Mouse (Mus musculus): ENCODE measurements around the gene Elmsan1. TPM values are rescaled to one million over a fixed set of nuclear protein-coding genes. Genes with fewer than 3 reads are reported as not detected.

Elmsan1 gene
- total RNA-seq, 1 experiment from 2014 or later, result 18.7 TPM

DNA sequence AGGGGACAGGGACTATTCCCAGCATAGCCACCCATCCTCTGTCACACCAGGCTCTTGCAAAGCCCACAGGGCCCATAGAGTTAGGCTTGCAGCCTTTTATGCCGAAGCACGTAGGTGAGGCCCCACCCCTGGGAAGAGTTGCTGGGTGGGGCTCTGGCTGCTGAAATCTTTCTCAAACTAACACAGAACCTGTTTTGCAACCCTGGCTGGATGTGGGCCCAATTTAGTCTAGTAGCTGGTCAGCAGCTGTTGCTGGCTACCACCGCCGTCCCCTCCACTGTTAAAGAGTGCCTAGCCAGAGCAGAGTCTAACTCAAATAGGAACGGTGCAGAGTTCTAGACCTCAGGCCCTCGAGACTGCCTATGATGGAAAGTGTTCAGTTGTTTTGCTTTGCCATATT lies 43.8 kb downstream of the Elmsan1 start:
- peak; percentile 89 for DNase-seq

DNA sequence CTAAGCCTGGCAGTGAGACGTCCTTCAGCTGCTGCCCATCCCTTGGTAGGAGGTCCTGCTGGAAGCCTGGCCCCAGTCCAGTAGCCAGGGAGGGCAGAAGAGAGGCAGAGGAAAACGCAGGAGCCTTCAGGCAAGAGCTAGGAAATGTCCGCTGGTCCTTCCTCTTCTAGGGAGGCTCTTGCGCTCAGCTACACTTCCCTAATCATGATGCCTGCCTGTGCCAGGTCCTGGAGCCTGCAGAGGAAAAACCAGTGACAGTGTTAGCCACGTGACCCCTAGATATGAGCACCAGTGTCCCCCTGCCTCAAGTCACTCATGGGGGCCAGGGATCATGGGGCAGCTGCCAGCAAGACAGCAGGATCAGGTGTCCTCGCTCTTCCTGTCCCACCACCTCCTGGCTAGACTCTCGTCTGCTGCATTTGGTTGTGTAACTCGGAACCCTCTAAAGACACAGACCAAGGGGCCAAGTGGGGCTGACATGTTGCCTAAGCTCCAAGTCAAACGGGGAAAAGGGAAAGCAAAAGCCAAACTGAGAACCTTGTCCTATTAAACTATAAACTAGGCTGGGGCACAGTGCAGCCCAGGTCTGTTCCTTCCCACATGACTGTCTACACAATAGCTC lies 44.4 kb downstream of the Elmsan1 start:
- DNase-seq, result peak; percentile 86

GRCm38 (mm10) chr12:84173309-84173915 lies 45.3 kb downstream of the Elmsan1 start:
- DNase-seq, result no peak

DNA sequence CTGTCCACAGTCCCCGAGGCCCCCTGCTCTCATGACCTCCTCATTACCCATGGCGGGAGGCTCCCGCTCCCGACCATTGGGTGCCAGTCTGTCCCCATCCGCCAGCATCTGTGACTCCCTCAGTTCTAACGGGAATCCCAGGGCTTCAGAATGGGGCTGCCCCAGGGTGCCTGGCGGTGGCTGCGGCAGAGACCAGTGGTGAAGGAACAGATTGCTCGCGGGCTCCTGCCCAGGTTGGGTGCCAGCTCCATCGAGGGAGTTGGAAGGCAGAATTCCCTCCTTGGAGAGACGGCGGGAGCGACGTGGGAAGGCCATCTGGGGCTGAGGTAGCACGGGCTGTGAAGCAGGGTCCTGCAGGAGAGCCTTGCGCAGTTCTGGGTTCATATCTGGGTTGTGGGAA lies 45.8 kb downstream of the Elmsan1 start:
- DNase-seq, result no peak

- DNase-seq, result no peak
Measured at GRCm38 (mm10) chr12:84172216-84172615, 46.5 kb downstream of the Elmsan1 start.

GRCm38 (mm10) chr12:84170610-84171009 lies 48.1 kb downstream of the Elmsan1 start:
- DNase-seq, result no peak

GRCm38 (mm10) chr12:84165631-84166373 lies 52.9 kb downstream of the Elmsan1 start:
- peak; percentile 4 for DNase-seq

- no peak for DNase-seq
Measured at GRCm38 (mm10) chr12:84163586-84164110, 55.0 kb downstream of the Elmsan1 start.

GRCm38 (mm10) chr12:84163133-84163532 lies 55.5 kb downstream of the Elmsan1 start:
- peak; percentile 50 for DNase-seq

DNA sequence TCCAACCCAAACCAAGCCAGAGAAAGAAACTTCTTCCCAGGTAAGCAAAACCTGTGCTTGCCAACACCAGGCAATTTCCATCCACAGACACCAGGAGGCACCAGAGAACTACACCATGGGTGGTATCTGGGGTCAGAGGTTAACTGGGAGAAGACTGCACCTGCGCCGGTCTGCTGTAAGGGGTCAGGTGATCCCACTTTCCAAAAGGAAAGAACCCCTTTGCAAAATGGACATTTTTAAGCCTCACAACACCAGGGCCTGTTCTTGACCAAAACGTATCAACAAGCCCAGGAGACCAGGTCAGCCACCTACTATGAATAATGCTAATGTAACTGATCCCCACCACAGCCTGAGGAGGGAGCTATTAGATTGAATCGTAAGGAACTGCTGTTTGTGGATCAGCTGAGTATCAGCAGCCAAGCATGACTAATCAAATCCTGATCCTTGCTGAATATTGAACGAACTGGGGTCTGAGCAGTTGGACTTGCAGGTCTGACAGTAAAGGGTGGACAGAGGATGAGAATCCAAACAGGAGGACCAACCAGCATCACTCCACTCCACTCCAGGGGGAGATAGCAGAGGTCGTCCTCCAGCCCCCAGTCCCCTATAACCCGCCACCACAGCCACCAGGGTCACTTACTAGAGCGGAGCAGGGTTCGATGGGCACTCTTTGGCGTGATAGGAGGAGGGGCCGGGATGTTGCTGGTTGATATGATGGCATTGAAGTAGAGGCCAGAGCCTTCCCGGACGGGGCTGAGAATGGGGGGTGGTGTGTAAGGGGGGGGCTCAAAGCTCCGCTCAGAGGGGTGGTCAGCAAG lies 56.9 kb downstream of the Elmsan1 start:
- no peak for DNase-seq

- no peak for DNase-seq
Measured at GRCm38 (mm10) chr12:84161116-84161515, 57.6 kb downstream of the Elmsan1 start.

GRCm38 (mm10) chr12:84160491-84160890 lies 58.2 kb downstream of the Elmsan1 start:
- no peak for DNase-seq

DNA sequence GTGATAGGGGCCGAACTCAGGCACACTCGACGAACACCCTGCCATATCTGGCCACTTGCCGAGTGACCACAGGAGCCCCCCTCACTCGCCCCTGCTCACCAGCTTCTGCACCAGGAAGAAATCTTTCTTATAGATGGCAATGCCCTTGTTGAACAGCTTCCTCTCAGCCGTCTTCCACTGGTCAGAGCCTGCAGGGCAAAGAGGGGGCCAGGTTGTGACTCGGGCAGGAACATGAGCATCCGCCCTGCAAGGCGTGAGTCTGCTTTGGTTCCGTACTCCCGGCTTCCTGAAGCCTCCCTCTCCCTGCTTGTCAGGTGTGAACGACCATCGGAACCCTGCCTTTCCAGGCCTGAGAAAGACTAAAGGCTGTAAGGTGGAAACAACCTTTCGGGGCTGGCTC lies 60.5 kb downstream of the Elmsan1 start:
- DNase-seq, result no peak

GRCm38 (mm10) chr12:84156210-84156609 lies 62.5 kb downstream of the Elmsan1 start:
- no peak for DNase-seq

- DNase-seq, result no peak
Measured at GRCm38 (mm10) chr12:84155523-84155871, 63.2 kb downstream of the Elmsan1 start.

DNA sequence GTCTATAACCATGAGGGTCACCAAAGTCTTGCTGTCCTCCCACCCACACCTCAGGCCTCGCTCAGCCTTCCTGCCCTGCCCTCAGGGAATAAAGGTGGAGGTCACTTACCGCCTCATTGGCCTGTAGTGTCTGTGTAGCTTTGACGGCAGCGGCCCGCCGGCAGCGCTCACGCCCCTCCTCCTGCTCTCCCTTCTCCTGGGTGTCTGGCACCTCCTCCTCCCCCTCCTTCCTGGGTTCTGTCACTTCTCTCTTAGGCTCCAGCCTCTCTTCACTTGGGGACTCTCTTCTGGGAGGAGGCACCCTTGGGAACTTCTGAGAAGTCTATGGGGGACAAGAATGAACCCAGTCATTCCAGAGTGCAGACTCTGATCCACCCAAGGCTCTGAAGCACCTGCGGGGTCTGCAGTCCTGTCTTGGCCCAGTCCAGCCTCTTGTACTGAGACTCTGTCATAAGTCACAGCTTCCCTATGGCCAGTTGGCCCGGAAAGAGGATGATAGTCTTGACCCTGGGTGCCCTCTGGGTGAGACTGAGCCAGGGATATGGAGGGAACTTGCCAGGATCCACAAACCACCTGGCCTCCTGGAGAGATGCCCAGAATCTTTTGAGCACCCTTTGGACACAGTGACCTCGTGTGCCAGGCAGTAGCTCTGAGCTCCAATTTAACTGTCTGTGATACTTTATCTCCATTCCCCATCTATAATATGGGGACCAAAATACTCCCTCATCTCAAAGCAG lies 63.7 kb downstream of the Elmsan1 start:
- peak; percentile 77 for DNase-seq

DNA sequence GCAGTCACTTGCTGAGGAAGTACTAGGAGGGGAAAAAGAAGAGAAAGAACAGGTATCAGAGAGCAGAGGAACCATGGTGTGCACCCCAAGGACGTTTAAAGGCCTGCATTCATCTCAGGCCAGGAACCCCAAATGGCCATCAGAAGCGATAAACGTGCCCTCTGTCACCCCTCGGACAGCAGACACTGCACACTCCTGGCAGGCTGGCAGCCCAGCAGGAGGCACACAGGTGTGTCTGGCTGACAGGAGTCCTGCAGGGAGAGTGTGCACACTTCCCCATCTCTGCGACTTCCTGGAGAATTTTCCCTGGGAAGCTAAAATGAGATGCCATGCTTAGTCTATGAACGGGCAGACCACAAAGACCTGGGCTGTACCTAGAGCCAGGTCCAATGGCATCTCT lies 65.3 kb downstream of the Elmsan1 start:
- no peak for DNase-seq

DNA sequence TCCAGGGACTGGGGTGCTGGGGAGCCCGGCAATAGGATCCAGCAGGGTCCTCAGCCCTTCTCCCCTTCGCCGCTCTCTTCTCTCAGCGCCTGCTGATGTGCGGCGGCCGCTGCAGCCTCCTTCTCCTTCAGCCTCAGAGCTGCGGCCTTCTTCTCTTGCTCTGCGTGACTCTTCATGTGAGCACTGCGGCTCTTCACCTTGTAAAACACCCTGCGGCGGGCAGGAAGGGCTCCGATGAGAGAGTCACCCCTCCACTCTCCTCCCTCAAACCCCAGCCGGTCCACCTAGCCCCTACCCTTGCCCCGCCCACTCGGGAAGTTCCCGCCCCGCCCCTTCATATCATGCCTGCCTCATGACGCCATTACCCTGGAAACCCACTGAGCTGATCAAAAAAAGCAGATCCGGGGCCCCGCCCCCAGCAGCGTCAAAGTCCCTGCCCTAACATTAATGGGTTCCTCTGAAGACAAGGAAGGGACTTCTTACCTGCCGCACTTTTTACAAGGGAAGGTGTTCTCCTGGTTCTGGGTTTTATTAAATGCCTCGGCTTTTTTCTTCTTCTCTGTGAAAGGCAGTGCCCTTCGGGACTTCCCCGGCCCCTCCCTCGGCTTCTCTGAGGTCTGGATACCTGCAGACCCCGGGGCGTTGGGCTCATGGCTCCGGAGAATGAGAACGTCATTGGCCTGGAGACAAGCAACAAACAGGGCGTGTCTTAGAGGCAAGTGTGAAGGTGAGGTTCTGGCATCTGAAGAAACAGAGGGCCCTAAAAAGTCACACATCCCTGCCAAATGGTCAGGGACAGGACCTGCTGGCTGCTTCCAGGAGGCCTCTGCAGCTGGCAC lies 66.1 kb downstream of the Elmsan1 start:
- no peak for DNase-seq

GRCm38 (mm10) chr12:84151911-84152310 lies 66.8 kb downstream of the Elmsan1 start:
- no peak for DNase-seq

- DNase-seq, result peak; percentile 44
Measured at GRCm38 (mm10) chr12:84150976-84151375, 67.7 kb downstream of the Elmsan1 start.

DNA sequence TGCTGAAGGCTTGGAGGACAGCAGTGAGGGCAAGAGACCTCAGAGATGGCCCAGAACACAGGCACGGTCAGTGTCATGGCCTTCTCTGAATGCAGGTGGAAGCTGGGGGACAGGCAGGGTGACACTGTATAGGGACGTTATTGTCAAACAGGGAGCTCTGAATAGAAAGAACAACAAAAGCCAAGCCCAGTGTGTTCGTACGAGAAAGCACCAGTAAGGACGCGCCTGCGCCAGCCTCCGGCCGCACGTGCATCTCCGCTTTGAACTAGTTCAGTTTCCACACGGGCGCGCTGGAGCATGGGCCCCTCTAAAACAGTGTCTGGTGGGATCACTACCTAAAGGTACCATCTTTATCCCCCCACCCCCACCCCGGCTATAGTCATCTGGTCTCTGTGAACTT lies 68.7 kb downstream of the Elmsan1 start:
- no peak for DNase-seq
